Mouse (Mus musculus): ENCODE results near the gene Stpg3.

Stpg3 gene

GRCm38 (mm10) chr2:25180478-25180903 is 33.9 kb downstream of the Stpg3 start, which contains the start of gene Nrarp:
Nrarp (plus strand) TSS chr2:25180758.
- peak; percentile 89 to 92 for DNase-seq (ENCODE audit: low spot score in 2 of 2)

DNA sequence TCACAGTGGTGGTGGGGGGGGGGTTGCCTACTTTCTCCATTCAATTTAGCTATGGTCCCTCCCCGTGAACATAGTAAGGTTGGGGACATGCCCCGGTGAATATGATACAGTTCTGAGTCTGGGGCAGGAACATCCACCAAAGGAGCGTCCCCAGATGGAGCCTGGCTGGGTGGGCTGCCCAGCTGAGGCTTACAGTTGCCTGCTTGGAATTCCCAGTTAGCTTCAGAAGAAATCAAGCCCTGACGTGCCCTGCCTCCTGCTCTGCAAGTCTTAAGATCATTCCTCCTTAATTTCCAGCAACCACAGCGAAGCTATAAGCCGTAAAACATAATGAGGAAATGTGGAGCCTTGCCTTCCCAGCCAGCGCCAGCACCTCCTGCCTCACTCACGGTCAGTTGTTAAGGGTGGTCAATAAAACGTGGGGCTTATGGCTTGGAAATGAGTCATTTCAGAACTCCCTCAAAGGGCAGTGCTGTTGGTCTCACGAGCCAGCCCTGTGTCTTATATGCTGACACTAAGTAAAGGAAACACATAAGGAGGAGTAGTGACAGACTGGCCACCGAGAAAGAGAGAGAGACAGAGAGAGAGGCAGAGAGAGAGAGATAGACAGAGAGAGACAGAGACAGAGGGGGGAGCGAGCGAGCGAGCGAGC is 34.7 kb downstream of the Stpg3 start:
- DNase-seq (ENCODE audit: low spot score in 2 of 2) = no peak

DNA sequence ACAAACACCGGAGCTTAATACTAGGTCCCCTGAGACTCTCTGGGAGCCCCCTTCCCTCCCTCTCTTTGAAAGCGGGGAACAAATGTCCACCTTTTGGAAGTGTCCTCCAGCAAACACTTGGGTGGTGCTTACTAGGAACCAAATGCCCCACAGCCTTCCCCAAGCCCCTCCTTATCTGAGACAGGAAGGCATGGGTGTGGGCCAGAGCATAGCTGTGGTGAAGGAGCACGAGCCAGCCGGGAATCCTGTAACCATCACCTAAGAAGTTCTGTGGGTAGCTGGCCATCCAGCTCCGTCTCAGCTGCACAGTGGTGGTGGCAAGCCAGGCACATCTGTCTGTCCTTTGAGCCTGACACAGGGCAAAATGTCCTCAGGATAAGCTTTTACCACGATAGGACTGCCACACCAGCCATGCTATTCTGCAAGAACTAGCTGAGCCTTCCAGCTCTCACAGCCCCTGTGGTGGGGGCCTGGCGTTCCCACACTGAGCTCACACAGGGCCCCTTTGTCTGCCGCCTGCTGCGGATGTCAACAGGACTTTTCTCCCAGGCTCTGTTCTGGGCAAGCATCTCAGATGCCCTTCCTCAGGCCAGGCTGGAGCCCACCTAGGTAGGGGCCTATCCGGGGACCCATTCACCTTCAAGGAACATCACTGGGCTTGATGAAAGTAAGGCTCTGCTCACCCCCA is 36.0 kb downstream of the Stpg3 start:
- DNase-seq (ENCODE audit: low spot score in 2 of 2) = no peak

DNA sequence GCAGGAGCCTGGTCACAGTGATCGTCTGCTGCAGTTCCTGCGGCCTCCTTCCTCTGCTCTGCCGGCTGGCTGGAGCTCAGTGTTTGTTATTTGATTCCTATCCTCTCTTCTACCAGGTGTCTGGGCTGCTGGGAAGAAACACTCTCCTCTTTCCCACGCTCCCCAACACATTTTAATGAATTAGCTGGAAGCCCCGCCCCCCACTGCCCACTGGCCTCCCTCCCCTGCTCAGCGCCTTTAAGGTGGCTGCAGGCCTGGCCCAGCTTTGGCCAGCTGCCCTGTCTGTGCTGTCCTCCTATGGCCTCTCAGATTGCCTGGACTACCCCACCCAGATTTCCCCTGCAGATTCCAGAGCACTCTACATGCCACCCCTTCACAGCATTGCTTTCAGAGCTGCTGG is 36.8 kb downstream of the Stpg3 start:
- peak in 1 of 2 experiments; percentile 40 for DNase-seq (ENCODE audit: low spot score in 2 of 2)

DNA sequence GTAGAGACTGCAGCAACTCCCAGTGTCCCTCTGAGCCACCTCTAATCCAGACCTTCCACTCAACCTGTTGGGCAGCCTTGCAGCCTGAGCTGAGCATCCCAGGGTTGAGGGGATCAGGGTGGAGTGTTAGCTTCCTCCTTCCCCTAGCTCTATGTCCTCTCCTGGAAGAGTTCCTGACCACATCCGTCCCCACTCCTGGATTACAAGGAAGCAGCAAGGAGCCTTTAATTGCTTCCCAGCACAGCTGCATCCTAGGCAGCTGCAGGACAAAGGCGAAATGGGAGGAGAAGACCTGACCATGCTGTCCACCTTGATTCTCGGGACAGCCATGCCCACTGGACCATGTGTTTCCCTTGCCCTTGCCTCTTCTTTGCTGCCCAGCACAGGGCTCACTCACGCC is 37.4 kb downstream of the Stpg3 start:
- no peak for DNase-seq (ENCODE audit: low spot score in 2 of 2)

DNA sequence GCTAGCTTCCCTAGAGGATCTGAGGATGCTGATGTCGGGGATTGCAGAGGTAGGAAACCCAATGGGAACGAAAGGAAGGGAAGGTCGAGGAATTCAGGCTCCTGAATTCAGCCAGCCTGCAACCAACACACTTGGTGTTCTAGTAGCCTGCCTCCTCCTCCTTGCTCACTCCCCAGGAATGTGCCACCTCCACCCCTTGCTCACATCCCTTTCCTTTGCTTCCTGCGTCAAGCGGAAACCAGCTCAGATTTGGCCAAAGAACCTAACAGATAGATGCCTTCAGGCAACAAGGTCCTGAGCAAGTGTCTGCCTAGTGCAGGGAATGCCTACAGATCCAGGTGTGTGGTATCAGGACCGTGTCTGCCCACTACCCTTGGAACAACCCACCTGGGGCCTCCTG is 37.9 kb downstream of the Stpg3 start:
- DNase-seq (ENCODE audit: low spot score in 2 of 2) = no peak

- DNase-seq (ENCODE audit: low spot score in 2 of 2) = no peak
These were observed 38.8 kb downstream of the Stpg3 start for GRCm38 (mm10) chr2:25175690-25176078.

GRCm38 (mm10) chr2:25174866-25175689 is 39.4 kb downstream of the Stpg3 start:
- DNase-seq (ENCODE audit: low spot score in 2 of 2) = no peak

GRCm38 (mm10) chr2:25173821-25174220 is 40.6 kb downstream of the Stpg3 start:
- no peak for DNase-seq (ENCODE audit: low spot score in 2 of 2)

- DNase-seq (ENCODE audit: low spot score in 2 of 2) = no peak
These were observed 41.8 kb downstream of the Stpg3 start for GRCm38 (mm10) chr2:25172629-25173028.

DNA sequence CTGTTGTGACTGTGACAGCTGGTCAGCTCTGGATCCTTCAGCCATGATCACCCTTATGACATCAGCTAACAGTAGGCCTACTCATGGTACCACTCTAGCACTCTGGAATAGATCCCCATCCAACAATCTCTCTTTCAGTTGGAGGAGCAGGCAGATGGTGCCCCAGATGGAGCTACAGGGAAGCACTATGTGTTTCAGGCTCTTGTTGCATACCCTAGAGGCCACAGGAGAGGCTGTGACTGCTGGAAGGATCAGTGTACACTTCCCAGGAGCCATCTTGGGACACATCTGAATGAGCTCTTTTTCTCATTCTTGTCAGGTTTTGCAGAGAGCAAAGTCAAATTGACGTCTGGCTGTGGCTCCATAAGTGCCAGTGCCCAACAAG is 42.7 kb downstream of the Stpg3 start:
- DNase-seq (ENCODE audit: low spot score in 2 of 2) = no peak

DNA sequence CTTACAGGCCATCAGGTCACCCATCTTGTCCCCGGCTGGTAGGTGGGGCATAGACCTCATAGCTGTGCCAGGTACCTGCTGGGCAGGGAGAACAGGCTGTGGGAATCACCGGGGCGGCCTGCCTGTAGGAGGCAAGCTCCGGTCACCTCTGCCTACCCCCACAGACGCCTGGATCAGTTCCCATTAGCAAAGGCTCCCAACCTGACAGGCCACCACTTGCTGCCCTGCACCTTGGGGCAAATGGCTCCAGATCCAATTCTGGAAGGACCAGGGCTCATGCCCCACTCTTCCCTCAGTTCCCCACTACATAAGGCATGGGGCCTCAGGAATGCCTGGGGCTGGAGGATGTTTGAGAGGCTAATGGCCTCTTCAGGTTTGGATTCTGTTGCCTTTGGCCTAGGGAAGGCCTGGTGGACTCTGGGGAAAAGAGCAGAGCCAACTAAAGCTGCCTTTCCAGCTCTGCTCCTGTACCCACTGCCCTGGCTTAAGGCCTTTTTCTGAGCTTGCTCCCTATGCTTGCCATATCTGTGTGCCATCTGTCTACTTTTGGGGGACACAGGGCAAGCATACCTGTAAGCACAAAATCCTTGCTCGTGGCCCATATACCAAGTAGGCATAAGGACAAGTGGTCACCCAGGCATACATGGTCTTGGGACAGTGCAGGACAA is 43.2 kb downstream of the Stpg3 start:
- no peak for DNase-seq (ENCODE audit: low spot score in 2 of 2)

DNA sequence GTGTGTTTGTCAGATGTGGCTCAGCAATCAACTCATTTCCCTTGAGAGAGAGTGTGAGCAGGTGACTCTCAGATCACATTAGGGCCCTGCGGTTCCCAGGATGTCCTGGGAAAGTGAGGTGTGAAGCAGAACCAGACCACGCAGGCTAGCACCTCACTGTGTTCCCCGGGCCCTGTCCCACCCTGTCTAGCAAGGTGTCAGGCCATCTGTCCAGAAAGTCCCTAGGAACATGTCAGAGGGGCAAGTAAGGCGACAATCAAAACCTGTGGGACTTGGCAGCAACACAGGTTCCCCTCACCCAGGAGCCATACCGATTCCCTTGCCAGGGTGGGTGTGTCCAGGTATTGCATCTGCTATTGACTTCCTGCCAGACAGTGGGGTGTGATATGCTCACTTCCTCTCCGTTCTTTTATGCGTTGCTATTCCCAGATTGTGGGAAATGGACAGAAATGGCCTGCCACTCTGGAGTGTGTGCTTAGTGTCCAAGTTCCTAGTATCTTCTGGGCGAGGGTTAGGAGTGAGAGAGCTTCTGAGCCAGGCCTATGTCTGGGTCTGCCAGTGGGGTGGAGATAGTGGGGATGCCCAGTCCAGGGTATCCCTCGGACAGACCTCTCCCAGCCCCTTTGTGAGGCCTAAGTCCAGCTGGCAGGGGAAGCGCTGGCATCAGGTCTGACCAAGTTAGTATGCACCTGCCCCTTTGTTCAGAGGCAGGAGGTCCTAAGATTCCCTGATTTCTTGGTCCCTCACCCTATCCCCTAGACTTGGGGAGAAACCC is 43.9 kb downstream of the Stpg3 start:
- DNase-seq (ENCODE audit: low spot score in 2 of 2) = no peak

DNA sequence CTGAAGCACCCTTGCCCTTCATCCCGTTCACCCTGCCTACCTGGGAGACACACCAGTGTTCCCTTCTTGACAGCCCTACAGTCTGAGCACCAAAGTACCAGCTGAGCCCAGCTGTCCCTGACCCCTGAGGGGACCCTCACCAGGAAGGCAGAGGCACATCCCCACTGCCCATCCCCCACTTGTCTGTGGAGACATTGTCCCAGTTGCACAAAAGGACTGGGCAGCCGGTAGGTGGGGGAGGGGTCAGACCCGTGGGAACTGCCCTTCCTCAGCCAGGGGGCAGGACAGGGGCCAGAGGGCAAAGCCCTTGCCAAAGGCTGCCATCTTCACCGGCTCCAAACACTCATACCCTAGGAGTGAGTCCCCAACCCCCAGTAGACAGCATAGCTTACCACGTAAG is 44.7 kb downstream of the Stpg3 start:
- DNase-seq (ENCODE audit: low spot score in 2 of 2) = no peak

DNA sequence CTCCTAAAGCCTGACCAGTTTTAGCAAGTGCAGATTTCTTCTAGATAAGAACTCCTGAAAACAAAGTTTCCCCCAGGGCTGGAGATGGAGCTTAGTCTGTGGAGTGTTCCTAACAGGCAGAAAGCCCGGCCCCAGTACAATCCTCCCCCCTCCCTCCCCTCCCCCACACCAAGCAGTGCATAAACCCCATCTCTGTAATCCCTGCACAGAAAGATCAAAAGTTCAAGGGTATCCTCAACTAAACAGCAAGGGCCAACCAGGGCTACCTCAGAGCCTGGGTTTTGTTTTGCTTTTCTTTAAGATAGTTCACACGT is 45.8 kb downstream of the Stpg3 start:
- no peak for DNase-seq (ENCODE audit: low spot score in 2 of 2)

GRCm38 (mm10) chr2:25167919-25168664 is 46.3 kb downstream of the Stpg3 start:
- DNase-seq (ENCODE audit: low spot score in 2 of 2) = no peak

DNA sequence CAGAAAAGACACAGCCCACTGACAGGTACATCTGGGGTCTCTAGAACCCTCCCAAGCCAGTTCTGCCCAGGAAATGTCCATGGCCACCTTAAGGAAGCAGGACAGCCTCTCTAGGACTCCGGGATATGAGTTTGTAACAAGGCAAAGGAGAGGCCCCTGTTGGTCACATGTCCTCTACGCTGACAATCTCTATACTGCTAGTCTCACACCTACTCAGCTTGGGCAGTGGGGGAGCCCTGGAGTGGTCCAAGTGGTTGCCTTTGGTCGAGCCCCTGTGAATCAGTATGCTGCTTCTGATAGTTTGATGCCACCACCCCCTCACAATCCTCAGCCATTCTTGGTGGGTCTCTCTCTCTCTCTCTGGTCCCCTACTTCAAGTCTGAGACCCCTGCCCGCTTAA is 47.0 kb downstream of the Stpg3 start:
- no peak for DNase-seq (ENCODE audit: low spot score in 2 of 2)
